Mouse (Mus musculus) olfactory bulb, adult 2 months (tissue): ENCODE data around the gene Ptpn4.

Source experiments
- CTCF ChIP-seq: fragments of 200-500 bp; IDR thresholded peaks from 2 replicates; pipeline ENCODE4 v1.5.1; 2012; ENCODE audit warnings: low read depth, mild to moderate bottlenecking, low read length, moderate library complexity; ENCODE audit not compliant: insufficient read depth
- POLR2A ChIP-seq: fragments of 200-500 bp; IDR thresholded peaks from 2 replicates; pipeline ENCODE4 v1.6.1; 2012; ENCODE audit warnings: mild to moderate bottlenecking, low read depth, low read length, moderate library complexity; ENCODE audit not compliant: insufficient read depth

DNA sequence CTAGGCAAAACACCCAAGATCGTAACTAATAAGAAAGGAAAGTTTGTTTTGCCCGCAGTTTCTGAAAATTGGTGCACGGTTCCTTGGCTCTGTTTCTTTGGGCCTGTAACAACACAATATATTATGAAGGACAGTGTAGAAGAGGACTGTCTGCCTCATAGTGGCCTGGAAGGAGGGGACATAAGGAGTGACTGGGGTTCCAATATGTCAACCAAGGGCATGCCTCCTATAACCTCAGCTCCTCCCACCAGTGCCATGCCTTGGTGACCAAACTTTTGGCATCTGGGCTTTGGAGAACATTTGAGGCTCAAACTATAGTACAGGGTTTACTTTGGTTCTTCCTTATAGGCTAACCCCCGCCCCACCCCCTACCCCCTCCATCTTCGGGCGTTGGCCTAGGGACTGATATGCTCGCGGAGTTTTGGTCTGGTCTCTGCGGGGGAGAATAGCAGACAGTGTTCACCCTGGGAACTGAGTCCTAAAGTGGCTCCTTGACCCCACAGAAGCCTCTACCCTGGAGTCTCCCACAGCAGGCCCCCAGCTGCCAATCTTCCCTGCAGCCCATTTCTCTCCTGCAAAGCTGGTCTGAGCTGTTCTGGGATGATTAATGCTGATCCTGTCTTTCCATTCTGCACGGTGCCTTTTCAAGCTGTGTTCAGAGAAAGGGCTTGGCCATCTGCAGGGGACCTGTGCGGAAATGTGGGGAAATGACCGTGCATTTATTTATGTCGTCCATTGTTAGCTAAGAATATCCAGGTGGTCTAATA, 31.2 kb upstream of the Ptpn4 start:
- TF ChIP-seq CTCF: no peak
- TF ChIP-seq POLR2A: no peak
